Mouse (Mus musculus) CD8-positive naive resting alpha-beta T cell, adult 2 months (primary cell): Measurements from ENCODE around the gene Nktr.
A peak's percentile ranks its signal among the peaks of the same experiment; 100 is the strongest.

Experiments used
- DNase-seq, 2 experiments: peaks; one replicate each; pipeline ENCODE4 v3.0.0; 2022; ENCODE audit warnings: low read depth in 2 of 2, low spot score in 2 of 2

Gene Nktr

GRCm38 (mm10) chr9:121706029-121706675, 12.8 kb upstream of the Nktr start:
- DNase-seq: no peak

GRCm38 (mm10) chr9:121707801-121708200, 11.2 kb upstream of the Nktr start:
- DNase-seq: no peak

DNA sequence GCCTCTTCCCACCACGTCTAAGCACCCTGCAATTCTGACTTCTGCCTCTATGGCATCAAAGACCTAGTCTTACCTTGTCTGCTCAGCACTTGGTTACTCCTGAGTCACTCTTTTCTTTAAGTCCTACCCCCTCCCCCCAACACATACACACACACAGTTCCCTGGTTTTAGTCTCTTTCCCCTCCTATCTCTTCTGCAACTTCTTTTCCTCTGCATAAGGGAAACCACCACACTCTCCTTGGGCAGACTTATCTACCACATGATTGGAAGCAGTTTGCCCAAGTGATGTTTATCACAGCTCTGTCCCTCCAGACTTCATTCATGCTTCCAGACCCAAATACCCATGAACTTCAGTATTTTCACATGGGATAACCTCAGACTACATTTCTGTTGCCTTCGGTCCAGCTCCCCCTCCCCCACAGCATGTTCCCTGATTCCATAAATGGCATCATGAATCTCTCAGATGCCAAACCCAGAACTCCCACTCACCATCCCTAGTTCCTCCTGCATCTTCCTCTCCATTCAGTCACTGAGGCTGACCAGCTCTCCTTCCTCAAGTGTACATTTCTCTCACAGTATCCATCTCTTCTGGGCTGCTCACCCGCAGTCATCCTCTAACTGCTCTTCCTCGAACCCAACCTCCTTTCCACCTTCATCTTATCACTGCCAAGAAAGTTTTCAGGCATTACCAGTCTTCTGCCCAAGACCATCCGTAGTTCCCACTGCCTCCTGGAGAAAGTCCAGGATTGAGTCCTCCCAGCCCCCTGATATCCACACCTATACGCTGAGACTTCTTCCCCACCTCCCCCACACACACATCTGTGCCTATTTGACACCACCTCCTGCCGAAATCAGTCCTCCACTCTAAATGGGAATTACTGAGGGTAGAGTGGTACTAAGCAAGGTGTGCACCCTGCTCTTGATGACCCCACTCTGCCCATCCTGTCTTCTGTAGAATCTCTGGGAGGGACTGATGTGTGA, 10.2 kb upstream of the Nktr start:
- DNase-seq: no peak

- peak; percentile 88 to 93 for DNase-seq
These were observed 8.9 kb upstream of the Nktr start, which contains the start of gene Ss18l2 for GRCm38 (mm10) chr9:121709898-121710583. Ss18l2 (plus strand) TSS chr9:121710329.

DNA sequence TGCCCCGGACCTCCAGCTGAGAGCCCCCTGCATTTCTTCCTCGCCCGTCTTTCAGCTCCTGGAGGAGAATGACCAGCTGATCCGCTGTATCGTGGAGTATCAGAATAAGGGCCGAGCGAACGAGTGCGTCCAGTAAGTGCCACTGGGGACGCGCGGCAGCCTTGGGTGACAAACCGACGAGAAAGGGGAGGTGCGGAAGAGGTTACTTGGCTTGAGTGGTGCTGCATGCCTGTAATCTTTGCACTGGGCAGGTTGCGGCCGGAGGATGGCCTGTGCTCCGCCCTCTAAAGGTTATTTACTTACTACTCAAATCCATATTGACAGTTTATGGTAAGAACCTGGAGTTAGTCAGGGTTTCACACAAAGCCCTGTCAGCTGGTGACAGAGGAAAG, 8.4 kb upstream of the Nktr start:
- peak in 1 of 2 experiments; percentile 14 for DNase-seq

- DNase-seq: no peak
These were observed 1.9 kb upstream of the Nktr start for GRCm38 (mm10) chr9:121717048-121717447.

DNA sequence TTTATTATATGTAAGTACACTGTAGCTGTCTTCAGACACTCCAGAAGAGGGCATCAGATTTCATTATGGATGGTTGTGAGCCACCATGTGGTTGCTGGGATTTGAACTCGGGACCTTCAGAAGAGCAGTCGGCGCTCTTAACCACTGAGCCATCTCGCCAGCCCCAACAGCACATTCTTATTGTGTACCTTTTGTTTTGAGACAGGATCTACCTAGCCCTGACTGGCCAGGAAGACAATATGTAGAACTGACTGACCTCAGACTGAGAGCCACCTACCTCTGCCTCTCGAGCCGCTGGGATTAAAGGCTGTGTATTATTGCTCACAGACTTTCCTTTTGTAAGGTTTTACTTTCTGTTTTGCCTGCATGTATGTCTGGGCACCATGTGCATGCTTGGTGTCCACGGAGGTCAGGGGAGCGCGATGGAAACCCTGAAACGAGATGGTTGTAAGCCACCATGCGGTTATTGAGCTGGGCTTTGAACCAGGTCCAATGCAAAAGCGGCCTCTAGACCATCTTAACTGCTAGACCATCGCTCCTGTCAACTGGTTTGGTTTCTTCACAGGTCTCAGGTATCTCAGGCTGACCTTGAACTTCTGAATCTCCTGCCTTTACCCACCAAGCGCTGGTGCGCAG, 781 bp upstream of the Nktr start:
- peak in 1 of 2 experiments; percentile 28 for DNase-seq

GRCm38 (mm10) chr9:121719347-121720331, 670 bp downstream of the Nktr start:
- peak; percentile 27 to 37 for DNase-seq

DNA sequence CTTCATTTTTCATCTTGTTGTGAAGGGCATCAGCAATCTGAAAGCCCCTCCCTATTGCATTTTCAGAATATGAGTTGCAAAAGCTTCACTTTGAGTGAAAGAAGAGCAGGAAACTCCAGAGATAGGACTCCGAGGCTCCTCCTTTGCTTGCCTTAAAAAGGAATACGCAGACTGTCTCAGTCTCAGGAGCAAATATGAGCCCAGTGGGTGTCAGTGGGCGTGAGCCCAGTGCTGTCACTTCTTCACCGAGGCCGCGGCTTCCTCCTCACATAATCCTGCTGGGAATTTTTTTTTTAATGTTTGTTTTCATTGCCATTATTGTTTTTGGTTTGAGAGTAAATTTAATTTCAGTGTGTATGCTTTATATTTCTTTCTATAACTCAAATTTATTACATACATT, 21.5 kb downstream of the Nktr start:
- no peak for DNase-seq

GRCm38 (mm10) chr9:121741168-121741567, 22.2 kb downstream of the Nktr start:
- no peak for DNase-seq

- DNase-seq: no peak
These were observed 25.1 kb downstream of the Nktr start for GRCm38 (mm10) chr9:121744051-121744450.

DNA sequence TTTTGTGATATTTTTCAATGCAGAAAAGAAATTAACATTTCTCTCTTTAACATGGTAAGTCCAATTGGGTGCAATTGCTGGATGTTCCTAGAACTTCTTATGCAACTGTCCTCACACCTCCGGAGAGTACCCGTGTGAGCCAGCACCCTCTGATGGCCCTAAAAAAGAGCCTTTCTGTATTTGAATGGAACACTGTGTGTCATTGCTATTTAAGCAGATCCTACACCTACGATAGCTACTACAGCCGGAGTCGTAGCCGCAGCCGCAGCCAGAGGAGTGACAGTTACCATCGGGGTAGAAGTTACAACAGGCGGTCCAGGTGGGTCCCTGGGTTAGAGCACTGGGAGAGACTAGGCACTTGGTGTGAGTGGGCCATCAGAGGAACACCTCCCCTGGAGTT, 33.8 kb downstream of the Nktr start:
- no peak for DNase-seq

DNA sequence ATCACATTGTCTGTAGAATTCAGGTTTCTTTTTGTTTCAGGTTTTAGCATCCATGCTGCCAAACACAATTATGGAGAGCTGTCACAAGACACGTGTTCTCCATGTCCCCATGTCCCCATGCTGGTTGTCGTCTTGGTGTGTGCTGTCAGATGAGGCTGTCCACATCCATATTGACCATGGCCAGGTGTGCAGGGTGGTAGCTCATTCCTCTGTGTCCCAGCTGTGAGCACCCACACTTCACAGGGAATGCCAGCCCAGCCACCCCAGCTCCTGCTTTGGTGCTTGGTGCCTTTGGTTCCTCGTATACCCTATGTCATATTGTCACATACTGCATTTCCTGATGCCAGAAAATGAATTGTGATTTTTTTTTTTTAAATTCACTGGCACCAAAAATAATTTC, 35.7 kb downstream of the Nktr start:
- DNase-seq: no peak

- DNase-seq: no peak
These were observed 37.8 kb downstream of the Nktr start for GRCm38 (mm10) chr9:121756785-121757184.

- peak in 1 of 2 experiments; percentile 26 for DNase-seq
These were observed 38.5 kb downstream of the Nktr start for GRCm38 (mm10) chr9:121757432-121757831.

GRCm38 (mm10) chr9:121757835-121758814, 39.2 kb downstream of the Nktr start:
- DNase-seq: no peak

GRCm38 (mm10) chr9:121759091-121760081, 40.4 kb downstream of the Nktr start, which contains the start of gene Zfp651:
Zfp651 (plus strand) TSS chr9:121759330.
- DNase-seq: no peak
